Mouse (Mus musculus): Measurements from ENCODE around the gene Itgb6. TPM values are rescaled to one million over a fixed set of nuclear protein-coding genes. Genes with fewer than 3 reads are reported as not detected.

The Itgb6 gene
- polyA plus RNA-seq (2012; rRNA removed), result 0.04 and 0.36 TPM in 2 replicates

GRCm38 (mm10) chr2:60722514-60722913, at the start of gene Itgb6:
Gene Itgb6, minus strand, starts transcription at chr2:60722643.

DNA sequence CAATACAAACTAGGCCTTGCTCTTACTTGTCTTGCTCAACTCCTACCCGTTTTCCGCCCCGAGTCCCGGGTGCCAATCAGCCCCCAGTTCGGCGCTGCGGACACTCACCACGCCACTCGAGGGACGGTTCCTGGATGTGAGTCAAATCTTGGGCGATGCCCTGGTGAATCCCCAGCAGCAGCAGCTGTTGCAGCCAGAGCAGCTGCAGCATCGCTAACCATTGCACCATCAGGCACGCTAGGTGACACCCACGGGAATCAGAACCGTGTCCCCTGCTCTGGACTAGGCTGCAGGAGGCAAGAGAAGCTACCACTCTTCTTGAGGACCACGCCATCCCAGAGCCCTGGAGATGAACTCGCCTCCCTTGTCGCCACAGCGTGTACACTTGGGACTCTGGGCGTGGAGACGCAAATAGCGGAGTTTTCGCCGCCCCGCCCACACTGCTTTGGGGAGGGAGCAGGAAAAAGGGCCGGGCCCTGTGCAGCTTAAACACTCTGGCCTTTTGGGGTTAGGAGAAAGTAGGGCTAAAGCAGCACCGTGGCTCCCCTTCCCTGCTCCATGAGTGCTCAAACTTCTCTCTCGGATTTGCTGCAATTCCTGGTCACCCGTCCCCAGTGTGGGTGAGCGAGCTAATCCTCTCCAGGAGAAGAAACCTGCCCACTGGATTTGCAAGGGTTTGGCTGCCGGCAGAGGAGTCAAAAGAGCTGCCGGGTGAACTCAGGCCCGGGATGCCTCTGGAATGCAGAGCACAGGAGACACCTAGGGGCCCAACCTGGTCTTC, 169.4 kb downstream of the Itgb6 start, which contains the start of gene Pla2r1:
Pla2r1 (minus strand) TSS at position 407 of the 781 bp plus-strand sequence.

Other genes starting within 250 kb of the Itgb6 start
- 0.47 and 0.73 TPM in 2 replicates for gene Pla2r1, start 169.3 kb downstream of the Itgb6 start, polyA plus RNA-seq (2012; rRNA removed)
- 29.3 and 50.9 TPM in 2 replicates for gene Rbms1, start 240.5 kb upstream of the Itgb6 start, polyA plus RNA-seq (2012; rRNA removed)

All from central nervous system, embryonic 14 days (tissue).